Mouse (Mus musculus) E14TG2a.4 (cell line): ENCODE data around the gene Foxp4.

Experiments
- CTCF ChIP-seq: conservative IDR thresholded peaks from 2 replicates; pipeline ENCODE4 v1.5.1; 2014; ENCODE audit warnings: low read length
- POU5F1 ChIP-seq: IDR thresholded peaks from 2 replicates; pipeline ENCODE4 v1.6.1; 2014; ENCODE audit warnings: low read length, borderline replicate concordance

GRCm38 (mm10) chr17:47917212-47917611 lies 7.2 kb downstream of the Foxp4 start:
- TF ChIP-seq CTCF (no peak), POU5F1 (no peak)
